Mouse (Mus musculus) embryonic facial prominence, embryonic 11.5 days (tissue): ENCODE measurements around the gene Olfr703. TPM values are rescaled to one million over a fixed set of nuclear protein-coding genes. Genes with fewer than 3 reads are reported as not detected.

Experiments used
- ATAC-seq: fragments of 200-750 bp; cut with Nextera tagmentation; replicated peaks from 2 replicates; pipeline ENCODE4 v1.8.0; 2017; ENCODE audit warnings: low read depth; ENCODE audit not compliant: insufficient number of reproducible peaks, low FRiP score, low TSS enrichment
- DNase-seq: peaks from one replicate; pipeline ENCODE4 v3.0.0-alpha.2; 2015; ENCODE audit warnings: low spot score
- H3K27ac ChIP-seq: fragments of 300-500 bp; sonication (generic); replicated peaks from 2 replicates; pipeline ENCODE4 v1.5.1; 2014; ENCODE audit warnings: mild to moderate bottlenecking, low read depth, low read length, control low read depth
- H3K27me3 ChIP-seq: fragments of 300-500 bp; sonication (generic); 2 replicates; pipeline ENCODE4 v1.6.1; 2014; ENCODE audit warnings: mild to moderate bottlenecking, low read length, moderate library complexity, mixed read lengths; ENCODE audit not compliant: control insufficient read depth, insufficient read depth
- H3K36me3 ChIP-seq: fragments of 300-500 bp; sonication (generic); replicated peaks from 2 replicates; pipeline ENCODE4 v1.6.1; 2014; ENCODE audit warnings: low read depth, mild to moderate bottlenecking, low read length, moderate library complexity, mixed read lengths; ENCODE audit not compliant: control insufficient read depth, insufficient read depth
- H3K4me1 ChIP-seq: fragments of 300-500 bp; sonication (generic); 2 replicates; pipeline ENCODE4 v1.6.1; 2014; ENCODE audit warnings: low read length, mixed read lengths; ENCODE audit not compliant: control insufficient read depth, insufficient read depth
- H3K4me2 ChIP-seq: fragments of 300-500 bp; sonication (generic); 2 replicates; pipeline ENCODE4 v1.6.1; 2014; ENCODE audit warnings: low read depth, mild to moderate bottlenecking, control low read depth, low read length, moderate library complexity
- H3K4me3 ChIP-seq: fragments of 300-500 bp; sonication (generic); 2 replicates; pipeline ENCODE4 v1.5.1; 2014; ENCODE audit warnings: low read depth, low read length, control low read depth
- H3K9ac ChIP-seq: fragments of 300-500 bp; sonication (generic); replicated peaks from 2 replicates; pipeline ENCODE4 v1.6.1; 2014; ENCODE audit warnings: mild to moderate bottlenecking, control low read depth, low read length
- H3K9me3 ChIP-seq: fragments of 300-500 bp; sonication (generic); replicated peaks from 2 replicates; pipeline ENCODE4 v1.6.1; 2016; ENCODE audit warnings: mild to moderate bottlenecking, low read length, inconsistent platforms, mixed read lengths; ENCODE audit not compliant: control insufficient read depth
- WGBS: fragments of 180-500 bp; shearing (Covaris S2); extraction: QIAGEN DNeasy Blood & Tissue Kit; methylation state at CpG from one replicate; pipeline ENCODE4 v1.1.7; 2014; 5-methylcytosine and 5-hydroxymethylcytosine counted together
- polyA plus RNA-seq: library from polyadenylated mRNA; unstranded; fragments of >200 nt; fragmentation: Nextera tagmentation; extraction: Ambion mirVana; gene quantifications from 2 replicates; pipeline ENCODE4 v1.2.1, GENCODE M21; 2014

Gene Olfr703
- polyA plus RNA-seq, 1 experiment from 2014 or later, result not detected

DNA sequence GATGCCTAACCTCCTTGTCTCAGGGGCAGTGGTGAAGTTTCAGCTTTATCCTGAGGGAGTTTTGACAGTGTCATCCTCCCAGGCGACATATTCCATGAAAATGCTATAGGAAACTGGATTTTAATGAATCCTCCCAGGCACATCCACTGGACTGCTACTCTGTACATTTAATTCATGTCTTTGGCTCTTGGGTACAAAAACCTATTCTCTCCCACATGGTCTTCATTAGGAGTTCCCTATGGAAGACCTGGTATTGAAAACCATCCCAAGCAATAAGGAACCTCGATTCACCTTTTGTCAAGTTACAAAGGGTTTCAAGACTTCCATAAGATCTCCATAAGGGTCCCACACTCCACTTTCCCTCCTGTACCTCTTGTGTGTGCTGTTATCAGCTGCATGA lies 44.9 kb downstream of the Olfr703 start, which contains the start of gene Olfr706:
TSS of gene Olfr706 (minus strand) at position 101 of the 400 bp plus-strand sequence.
- Histone ChIP-seq H3K27me3 (no peaks in the 10 kb centered on the region), H3K9me3 (no peaks in the 10 kb centered on the region), H3K4me2 (no peak within 1 kb of the TSS), H3K4me1 (no peaks in the 10 kb centered on the region), H3K4me3 (no peak within 1 kb of the TSS), H3K9ac (no peak within 1 kb of the TSS), H3K36me3 (no peaks in the 10 kb centered on the region), H3K27ac (no peak within 1 kb of the TSS)
- ATAC-seq (no peak), DNase-seq (no peak)
- 77% methylated on average over 2 of the region's 2 CpGs for WGBS

Other genes with a start within 250 kb of the Olfr703 start
- gene Olfr693, start 162.8 kb upstream of the Olfr703 start, polyA plus RNA-seq, result not detected in 2 replicates
- not detected in 2 replicates for gene Olfr694, start 151.5 kb upstream of the Olfr703 start, polyA plus RNA-seq
- gene Olfr695, start 127.0 kb upstream of the Olfr703 start, polyA plus RNA-seq, result not detected in 2 replicates
- not detected in 2 replicates for gene Olfr697, start 100.9 kb upstream of the Olfr703 start, polyA plus RNA-seq
- gene Olfr698, start 88.0 kb upstream of the Olfr703 start, polyA plus RNA-seq, result not detected in 2 replicates
- gene Olfr699, start 50.2 kb upstream of the Olfr703 start, polyA plus RNA-seq, result not detected in 2 replicates
- gene Olfr700, start 34.5 kb upstream of the Olfr703 start, polyA plus RNA-seq, result not detected in 2 replicates
- gene Olfr701, start 29.2 kb upstream of the Olfr703 start, polyA plus RNA-seq, result not detected in 2 replicates
- not detected in 2 replicates for gene Olfr702, start 9.5 kb upstream of the Olfr703 start, polyA plus RNA-seq
- gene Olfr704, start 19.8 kb downstream of the Olfr703 start, polyA plus RNA-seq, result not detected in 2 replicates
- gene Olfr705, start 33.5 kb downstream of the Olfr703 start, polyA plus RNA-seq, result not detected in 2 replicates
- gene Olfr706, start 44.8 kb downstream of the Olfr703 start, polyA plus RNA-seq, result not detected in 2 replicates
- gene Olfr707, start 57.9 kb downstream of the Olfr703 start, polyA plus RNA-seq, result not detected in 2 replicates
- not detected in 2 replicates for gene Olfr1532-ps1, start 64.6 kb downstream of the Olfr703 start, polyA plus RNA-seq
- gene Olfr709-ps1, start 88.9 kb downstream of the Olfr703 start, polyA plus RNA-seq, result not detected in 2 replicates
- not detected in 2 replicates for gene Olfr710, start 105.0 kb downstream of the Olfr703 start, polyA plus RNA-seq
- not detected in 2 replicates for gene Olfr6, start 120.6 kb downstream of the Olfr703 start, polyA plus RNA-seq
- gene Olfr711, start 132.1 kb downstream of the Olfr703 start, polyA plus RNA-seq, result not detected in 2 replicates
- not detected in 2 replicates for gene Olfr2, start 162.7 kb downstream of the Olfr703 start, polyA plus RNA-seq
- not detected in 2 replicates for gene Olfr713, start 187.8 kb downstream of the Olfr703 start, polyA plus RNA-seq
- not detected in 2 replicates for gene Olfr714, start 227.6 kb downstream of the Olfr703 start, polyA plus RNA-seq
- gene Olfr17, start 249.9 kb downstream of the Olfr703 start, polyA plus RNA-seq, result not detected in 2 replicates